Mouse (Mus musculus): ENCODE measurements around the gene Dusp6. TPM values are rescaled to one million over a fixed set of nuclear protein-coding genes. Genes with fewer than 3 reads are reported as not detected.
A peak's percentile ranks its signal among the peaks of the same experiment; 100 is the strongest.

Gene Dusp6
- total and polyA plus RNA-seq, 2 experiments from 2014 or later = 32.5 to 65.3 TPM

DNA sequence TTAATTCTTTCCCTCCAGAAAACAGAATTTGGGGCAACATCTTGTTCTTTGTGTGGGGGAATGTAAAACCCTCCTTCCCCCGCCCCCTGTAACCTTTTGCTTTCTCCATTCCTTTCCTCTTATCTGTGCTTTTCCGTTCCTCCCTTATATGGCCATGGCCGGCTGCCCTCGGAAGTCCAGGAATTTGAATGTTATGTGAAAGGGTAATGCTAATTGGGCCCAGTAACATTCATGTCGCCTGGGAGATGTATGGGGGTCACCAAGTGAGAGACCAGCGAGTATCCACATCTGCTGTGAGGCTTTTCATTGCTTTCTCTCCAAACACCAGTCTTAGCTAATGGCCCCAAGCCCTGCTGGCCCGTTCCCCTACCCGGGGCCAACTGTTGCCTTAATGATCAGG, 22.7 kb downstream of the Dusp6 start:
- 46% methylated on average over 8 of the region's 8 CpGs for WGBS
- no peak for TF ChIP-seq CTCF (IDR thresholded peaks at IDR 0.05; ENCODE audit: low read depth)
- no peak overlapping the region for H3K4me3 ChIP-seq (ENCODE audit: low read length)

DNA sequence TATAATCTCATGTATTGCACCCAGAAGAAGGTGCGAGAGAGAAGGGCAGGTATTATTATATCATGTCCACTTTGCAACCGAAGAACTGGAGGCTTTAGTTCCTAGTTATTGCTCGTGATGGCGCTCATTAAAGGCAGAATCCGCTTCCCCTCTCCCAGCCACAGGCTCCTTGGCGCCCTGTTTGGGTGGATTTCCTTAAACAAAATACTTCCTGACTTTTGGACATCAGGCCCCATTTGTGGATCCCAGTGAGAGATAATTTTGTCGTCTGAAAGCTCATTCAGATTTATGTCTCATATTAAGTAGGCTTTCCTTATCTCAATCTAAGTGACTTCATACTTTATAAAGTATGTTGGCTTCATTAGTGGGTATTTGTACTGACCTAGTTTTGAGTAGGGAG, 23.2 kb downstream of the Dusp6 start:
- ATAC-seq (no peak), DNase-seq (ENCODE audit: low spot score) (no peak)
- Histone ChIP-seq H3K36me3 (ENCODE audit: insufficient read depth, low read length) (no peaks in the 10 kb centered on the region), H3K27ac (no peak overlapping the region), H3K4me3 (ENCODE audit: low read length) (no peak overlapping the region), H3K9me3 (ENCODE audit: low read length) (no peaks in the 10 kb centered on the region), H3K4me2 (ENCODE audit: low read depth, low read length) (no peak overlapping the region), H3K27me3 (ENCODE audit: insufficient read depth, low read length) (no peaks in the 10 kb centered on the region), H3K4me1 (ENCODE audit: insufficient read depth, low read length) (no peaks in the 10 kb centered on the region; the same call in 1 of the 2 replicates), H3K9ac (replicated peaks; ENCODE audit: low read length) (no peak overlapping the region)
- 84% methylated on average over 7 of the region's 7 CpGs for WGBS
- 0 out of 2 replicates have a peak, but pooled peaks have one; percentile 1 for TF ChIP-seq CTCF (IDR thresholded peaks at IDR 0.05; ENCODE audit: low read depth)

More for the DNA sequence above, 22.7 kb downstream of the Dusp6 start:
- Histone ChIP-seq H3K27me3 (ENCODE audit: insufficient read depth, low read length) (no peaks in the 10 kb centered on the region), H3K4me1 (ENCODE audit: insufficient read depth, low read length) (no peaks in the 10 kb centered on the region; the same call in 1 of the 2 replicates), H3K9me3 (ENCODE audit: low read length) (no peaks in the 10 kb centered on the region), H3K9ac (replicated peaks; ENCODE audit: low read length) (no peak overlapping the region), H3K4me2 (ENCODE audit: low read depth, low read length) (no peak overlapping the region), H3K27ac (no peak overlapping the region), H3K36me3 (ENCODE audit: insufficient read depth, low read length) (no peaks in the 10 kb centered on the region)
- no peak for ATAC-seq
- no peak for DNase-seq (ENCODE audit: low spot score)

DNA sequence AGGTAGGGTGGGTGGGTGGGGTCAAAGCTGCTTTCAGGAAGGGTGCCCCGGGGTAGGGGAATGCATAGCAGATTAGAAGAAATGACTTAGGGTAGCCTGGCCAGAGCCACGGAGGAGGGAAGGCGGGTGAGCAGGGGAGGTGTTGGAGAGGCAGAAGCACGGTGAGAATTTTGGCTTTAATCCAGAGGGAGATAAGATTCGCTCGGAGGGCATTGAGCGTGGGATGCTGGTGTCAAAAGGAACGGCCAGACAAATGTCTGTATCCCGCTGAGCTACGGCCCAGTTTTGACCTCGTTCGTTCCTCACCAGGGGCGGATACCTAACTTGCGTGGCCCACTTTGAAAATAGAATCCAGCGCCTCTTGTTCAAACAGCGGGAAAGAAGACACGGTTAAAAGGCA, 23.8 kb downstream of the Dusp6 start:
- Histone ChIP-seq H3K4me3 (ENCODE audit: low read length) (peak overlapping the region; percentile 14; the same call in 1 of the 2 replicates), H3K9ac (replicated peaks; ENCODE audit: low read length) (no peak overlapping the region), H3K27ac (no peak overlapping the region), H3K4me2 (ENCODE audit: low read depth, low read length) (peak overlapping the region; percentile 49), H3K9me3 (ENCODE audit: low read length) (no peaks in the 10 kb centered on the region), H3K27me3 (ENCODE audit: insufficient read depth, low read length) (no peaks in the 10 kb centered on the region), H3K4me1 (ENCODE audit: insufficient read depth, low read length) (no peaks in the 10 kb centered on the region; the same call in 1 of the 2 replicates), H3K36me3 (ENCODE audit: insufficient read depth, low read length) (no peaks in the 10 kb centered on the region)
- WGBS = 7% methylated on average over 17 of the region's 17 CpGs
- DNase-seq (ENCODE audit: low spot score) = peak; percentile 35
- no peak for ATAC-seq
- TF ChIP-seq CTCF (IDR thresholded peaks at IDR 0.05; ENCODE audit: low read depth) = no peak

DNA sequence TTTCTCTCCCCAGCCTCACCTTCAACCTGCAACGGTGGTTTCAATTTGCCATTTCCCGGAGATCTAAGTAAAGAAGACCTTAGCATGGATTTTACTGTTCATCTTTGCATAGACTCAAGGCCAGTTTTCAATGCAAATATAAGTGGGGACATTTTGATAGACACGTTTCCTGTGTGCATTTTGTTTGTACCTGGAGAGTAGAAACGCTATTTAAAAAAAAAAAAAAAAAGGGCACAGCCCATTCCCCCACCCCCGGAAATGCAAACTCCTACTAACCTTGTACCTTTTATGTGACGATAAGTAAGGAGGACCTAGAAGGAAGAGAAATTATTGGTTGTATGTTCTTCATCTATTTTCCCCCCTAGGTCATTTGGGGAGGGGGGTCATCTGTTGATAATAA, 24.2 kb downstream of the Dusp6 start:
- 44% methylated on average over 6 of the region's 6 CpGs for WGBS
- TF ChIP-seq CTCF (IDR thresholded peaks at IDR 0.05; ENCODE audit: low read depth) = no peak
- no peaks in the 10 kb centered on the region; the same call in 1 of the 2 replicates for H3K4me1 ChIP-seq (ENCODE audit: insufficient read depth, low read length)
- no peak for ATAC-seq
- H3K9me3 ChIP-seq (ENCODE audit: low read length) = no peaks in the 10 kb centered on the region
- no peaks in the 10 kb centered on the region for H3K27me3 ChIP-seq (ENCODE audit: insufficient read depth, low read length)
- H3K9ac ChIP-seq (replicated peaks; ENCODE audit: low read length) = no peak overlapping the region
- H3K27ac ChIP-seq = no peak overlapping the region
- no peaks in the 10 kb centered on the region for H3K36me3 ChIP-seq (ENCODE audit: insufficient read depth, low read length)
- no peak for DNase-seq (ENCODE audit: low spot score)
- peak overlapping the region; percentile 14; the same call in 1 of the 2 replicates for H3K4me3 ChIP-seq (ENCODE audit: low read length)
- H3K4me2 ChIP-seq (ENCODE audit: low read depth, low read length) = peak overlapping the region; percentile 49

DNA sequence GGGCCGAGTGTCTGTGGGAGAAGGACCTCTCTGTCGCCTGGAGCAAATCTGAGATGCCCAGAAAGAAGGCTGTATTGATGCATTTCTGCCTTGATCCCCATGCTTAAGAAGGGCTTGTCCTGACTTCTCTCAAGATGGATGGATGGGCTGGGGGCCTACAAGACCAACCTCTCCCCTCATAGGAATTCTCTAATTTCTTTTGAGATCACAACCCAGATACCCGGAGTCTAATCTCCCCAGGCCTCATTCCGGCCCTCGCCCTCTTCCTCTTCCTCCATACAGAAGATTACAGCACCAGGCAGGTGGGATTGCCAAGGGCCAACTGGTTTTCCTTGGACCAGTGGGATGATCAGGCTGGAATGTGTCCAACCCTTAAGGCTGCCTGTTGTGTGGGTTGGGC, 26.1 kb downstream of the Dusp6 start:
- ATAC-seq = no peak

DNA sequence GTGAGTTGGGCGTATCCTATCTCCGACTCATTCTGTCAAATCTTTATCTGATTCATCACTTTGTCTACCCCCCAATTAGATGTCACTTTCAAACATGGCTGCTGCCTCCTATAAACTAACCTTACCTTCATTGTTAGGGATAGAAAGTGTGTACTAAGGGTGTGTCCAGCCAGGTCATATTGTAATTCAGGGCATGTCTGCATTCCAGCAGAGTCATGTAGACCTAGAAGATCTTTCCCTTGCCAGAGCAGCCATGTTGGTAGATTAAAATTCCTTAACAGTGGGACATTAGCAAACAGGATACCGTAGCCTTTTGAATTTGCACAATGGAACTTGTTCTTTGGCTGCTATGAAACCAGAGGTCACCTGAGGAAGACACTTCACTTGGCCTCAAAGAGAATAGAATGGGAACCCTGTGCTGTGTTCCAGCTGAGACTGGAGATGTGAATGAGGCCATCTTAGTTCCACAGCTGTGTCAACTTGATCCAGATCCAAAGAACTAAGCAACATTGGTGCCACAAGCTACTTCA, 30.1 kb downstream of the Dusp6 start:
- Histone ChIP-seq H3K9me3 (ENCODE audit: low read length) (no peaks in the 10 kb centered on the region), H3K27me3 (ENCODE audit: insufficient read depth, low read length) (no peaks in the 10 kb centered on the region), H3K9ac (replicated peaks; ENCODE audit: low read length) (no peak overlapping the region), H3K27ac (no peak overlapping the region), H3K36me3 (ENCODE audit: insufficient read depth, low read length) (no peaks in the 10 kb centered on the region), H3K4me3 (ENCODE audit: low read length) (no peak overlapping the region), H3K4me2 (ENCODE audit: low read depth, low read length) (no peak overlapping the region), H3K4me1 (ENCODE audit: insufficient read depth, low read length) (no peaks in the 10 kb centered on the region)
- no peak for ATAC-seq
- no peak for DNase-seq (ENCODE audit: low spot score)
- TF ChIP-seq CTCF (IDR thresholded peaks at IDR 0.05; ENCODE audit: low read depth) = no peak
- 79% methylated on average over 3 of the region's 3 CpGs for WGBS

More for the DNA sequence above, 26.1 kb downstream of the Dusp6 start:
- H3K4me2 ChIP-seq (ENCODE audit: low read depth, low read length) = no peak overlapping the region
- H3K4me1 ChIP-seq (ENCODE audit: insufficient read depth, low read length) = no peaks in the 10 kb centered on the region; the same call in 1 of the 2 replicates
- no peak overlapping the region for H3K4me3 ChIP-seq (ENCODE audit: low read length)
- no peaks in the 10 kb centered on the region for H3K36me3 ChIP-seq (ENCODE audit: insufficient read depth, low read length)
- no peak overlapping the region for H3K27ac ChIP-seq
- DNase-seq (ENCODE audit: low spot score) = no peak
- no peaks in the 10 kb centered on the region for H3K9me3 ChIP-seq (ENCODE audit: low read length)
- no peak overlapping the region for H3K9ac ChIP-seq (replicated peaks; ENCODE audit: low read length)
- no peak for TF ChIP-seq CTCF (IDR thresholded peaks at IDR 0.05; ENCODE audit: low read depth)
- 89% methylated on average over 5 of the region's 5 CpGs for WGBS
- H3K27me3 ChIP-seq (ENCODE audit: insufficient read depth, low read length) = no peaks in the 10 kb centered on the region

DNA sequence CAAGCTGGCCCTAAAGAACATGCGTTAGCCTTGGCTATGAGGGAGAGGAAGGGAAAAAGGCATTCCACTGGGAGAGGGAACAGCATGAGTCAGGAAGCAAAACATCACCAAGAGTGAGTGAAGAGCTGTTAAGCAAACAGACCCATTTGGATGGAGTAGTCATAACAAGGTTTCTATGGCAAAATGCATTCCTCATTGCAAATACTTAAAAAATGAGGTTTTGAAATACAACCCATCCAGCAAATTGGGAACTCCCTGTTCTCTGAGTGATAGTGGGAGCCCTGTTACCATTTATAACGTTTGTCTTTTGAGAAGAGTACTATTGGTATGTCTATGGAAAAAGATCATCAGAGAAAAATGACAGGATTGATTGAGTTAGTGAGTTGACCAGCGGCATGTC, 34.7 kb downstream of the Dusp6 start:
- Histone ChIP-seq H3K27ac (no peak overlapping the region), H3K4me3 (ENCODE audit: low read length) (no peak overlapping the region), H3K36me3 (ENCODE audit: insufficient read depth, low read length) (no peaks in the 10 kb centered on the region), H3K4me1 (ENCODE audit: insufficient read depth, low read length) (no peaks in the 10 kb centered on the region), H3K9ac (replicated peaks; ENCODE audit: low read length) (no peak overlapping the region), H3K9me3 (ENCODE audit: low read length) (no peaks in the 10 kb centered on the region), H3K4me2 (ENCODE audit: low read depth, low read length) (no peak overlapping the region), H3K27me3 (ENCODE audit: insufficient read depth, low read length) (no peaks in the 10 kb centered on the region)
- 75% methylated on average over 3 of the region's 3 CpGs for WGBS
- TF ChIP-seq CTCF (IDR thresholded peaks at IDR 0.05; ENCODE audit: low read depth) = no peak
- ATAC-seq (no peak), DNase-seq (ENCODE audit: low spot score) (no peak)

All from hindbrain, postnatal 0 days (tissue).